Mouse (Mus musculus) kidney, adult 2 months (tissue): ENCODE data around the gene Sv2a.

Experiments
- CTCF ChIP-seq: fragments of 200-500 bp; conservative IDR thresholded peaks from 2 replicates; pipeline ENCODE4 v1.5.1; 2011; ENCODE audit warnings: low read depth, mild to moderate bottlenecking, control low read depth, low read length, moderate library complexity, mixed read lengths; ENCODE audit not compliant: insufficient read depth, insufficient read length
- POLR2A ChIP-seq: fragments of 200-500 bp; IDR thresholded peaks from one replicate; pipeline ENCODE4 v1.6.1; 2011; ENCODE audit warnings: low read depth, low read length, control low read depth

DNA sequence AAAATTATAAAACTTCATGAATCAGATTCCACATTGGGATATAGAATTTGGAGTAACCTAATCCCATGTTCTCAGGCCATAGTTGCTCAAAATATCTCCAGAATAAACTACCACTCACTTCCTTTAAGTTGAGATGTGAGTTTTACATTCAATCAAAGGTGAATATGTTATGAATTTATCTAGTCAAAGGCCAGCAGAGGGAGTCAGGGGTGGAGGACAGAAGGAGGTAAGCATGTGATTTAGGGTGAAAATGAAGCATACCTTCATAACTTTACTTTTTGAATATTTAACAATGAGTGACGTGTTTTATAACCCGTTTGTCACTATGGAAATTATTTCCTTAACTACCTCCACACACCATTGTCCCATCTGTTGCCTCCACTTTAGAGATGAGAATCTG lies 54.0 kb downstream of the Sv2a start:
- TF ChIP-seq CTCF (no peak), POLR2A (no peak)
